Mouse (Mus musculus): ENCODE measurements around the gene Larp4b. TPM values are rescaled to one million over a fixed set of nuclear protein-coding genes. Genes with fewer than 3 reads are reported as not detected.
A peak's percentile ranks its signal among the peaks of the same experiment; 100 is the strongest.

The Larp4b gene
- polyA plus RNA-seq, 1 experiment from 2014 or later, result 51.6 TPM

DNA sequence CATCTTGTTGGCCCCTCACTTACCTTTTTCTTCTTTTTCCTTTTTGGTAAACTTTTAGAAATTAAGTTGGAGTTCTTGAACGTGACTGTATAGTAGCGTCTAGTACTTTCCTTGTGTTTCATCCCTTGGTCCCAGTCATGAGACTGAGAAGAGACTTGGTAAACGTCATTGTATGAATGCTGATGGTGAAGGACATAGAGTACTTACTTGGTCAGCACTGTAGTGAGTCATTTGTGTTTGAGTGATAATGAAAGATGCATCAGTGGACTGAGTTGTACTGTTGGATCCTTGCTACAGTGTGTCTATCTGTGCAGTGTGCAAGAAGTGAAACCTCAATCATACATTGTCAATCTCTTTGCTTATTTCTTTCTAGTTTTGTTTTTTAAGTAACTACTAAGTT, 20.1 kb downstream of the Larp4b start:
- no peaks in the 10 kb centered on the region for H3K27me3 ChIP-seq (ENCODE audit: control insufficient read depth, insufficient read depth, low read length)
- no peaks in the 10 kb centered on the region for H3K9me3 ChIP-seq (ENCODE audit: control insufficient read depth, low read length)
- H3K9ac ChIP-seq (replicated peaks; ENCODE audit: low read length), result no peak overlapping the region
- H3K36me3 ChIP-seq (ENCODE audit: control insufficient read depth, insufficient read depth, low read length), result no peaks in the 10 kb centered on the region
- H3K27ac ChIP-seq (replicated peaks; ENCODE audit: low read depth, low read length), result no peak overlapping the region
- WGBS, result 95% methylated on average over 3 of the region's 3 CpGs
- no peak overlapping the region for H3K4me3 ChIP-seq (replicated peaks; ENCODE audit: low read depth, low read length)
- no peaks in the 10 kb centered on the region for H3K4me1 ChIP-seq (ENCODE audit: control insufficient read depth, insufficient read depth, low read length)
- DNase-seq (no peak), ATAC-seq (ENCODE audit: low FRiP score, low TSS enrichment) (no peak)
- no peak overlapping the region for H3K4me2 ChIP-seq (ENCODE audit: low read length)

DNA sequence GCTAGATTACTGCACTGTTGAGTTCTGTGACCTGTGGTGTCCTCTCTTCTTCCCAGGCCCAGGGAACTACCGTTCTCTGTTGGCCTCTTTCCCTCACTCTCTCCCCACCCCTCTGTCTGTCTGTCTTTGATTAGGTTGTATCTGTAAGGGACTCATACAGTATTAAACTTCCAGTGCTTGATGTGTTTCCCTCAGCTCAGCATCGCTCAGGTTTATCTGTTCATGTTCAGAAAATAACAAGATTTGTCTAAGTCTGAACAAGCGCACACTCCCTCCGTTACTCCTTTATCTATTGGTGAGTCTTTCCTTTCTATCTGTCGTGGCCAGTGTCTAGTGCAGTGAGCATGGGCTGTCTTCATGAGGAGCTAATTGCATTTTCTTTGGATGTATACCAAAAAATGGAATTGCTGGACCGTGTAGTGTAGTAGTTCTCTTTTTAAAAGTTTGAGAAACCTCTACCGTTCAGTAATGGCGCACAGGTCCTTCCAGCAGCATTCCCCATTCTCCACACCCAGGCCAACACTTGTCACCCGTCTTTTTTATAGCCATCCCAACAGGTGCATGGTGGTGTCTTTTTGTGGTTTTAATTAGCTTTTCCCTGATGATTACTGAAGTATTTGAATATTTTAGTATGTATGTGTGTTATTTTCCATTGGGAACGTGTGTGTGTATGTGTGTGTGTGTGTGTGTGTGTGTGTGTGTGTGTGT, 27.3 kb downstream of the Larp4b start:
- ATAC-seq (ENCODE audit: low FRiP score, low TSS enrichment) (no peak), DNase-seq (no peak)
- H3K4me3 ChIP-seq (replicated peaks; ENCODE audit: low read depth, low read length), result no peak overlapping the region
- H3K36me3 ChIP-seq (ENCODE audit: control insufficient read depth, insufficient read depth, low read length), result peaks cover 21% of the 10 kb centered on the region
- no peaks in the 10 kb centered on the region for H3K9me3 ChIP-seq (ENCODE audit: control insufficient read depth, low read length)
- H3K27me3 ChIP-seq (ENCODE audit: control insufficient read depth, insufficient read depth, low read length), result no peaks in the 10 kb centered on the region
- no peak overlapping the region for H3K4me2 ChIP-seq (ENCODE audit: low read length)
- WGBS, result 87% methylated on average over 10 of the region's 10 CpGs
- no peaks in the 10 kb centered on the region for H3K4me1 ChIP-seq (ENCODE audit: control insufficient read depth, insufficient read depth, low read length)
- H3K27ac ChIP-seq (replicated peaks; ENCODE audit: low read depth, low read length), result no peak overlapping the region
- no peak overlapping the region for H3K9ac ChIP-seq (replicated peaks; ENCODE audit: low read length)

GRCm38 (mm10) chr13:9122045-9122444, 28.4 kb downstream of the Larp4b start:
- no peak overlapping the region for H3K4me2 ChIP-seq (ENCODE audit: low read length)
- WGBS, result 95% methylated on average over 4 of the region's 4 CpGs
- peaks cover 26% of the 10 kb centered on the region for H3K36me3 ChIP-seq (ENCODE audit: control insufficient read depth, insufficient read depth, low read length)
- no peaks in the 10 kb centered on the region for H3K4me1 ChIP-seq (ENCODE audit: control insufficient read depth, insufficient read depth, low read length)
- no peak for ATAC-seq (ENCODE audit: low FRiP score, low TSS enrichment)
- H3K27me3 ChIP-seq (ENCODE audit: control insufficient read depth, insufficient read depth, low read length), result no peaks in the 10 kb centered on the region
- no peak overlapping the region for H3K27ac ChIP-seq (replicated peaks; ENCODE audit: low read depth, low read length)
- H3K9me3 ChIP-seq (ENCODE audit: control insufficient read depth, low read length), result no peaks in the 10 kb centered on the region
- H3K9ac ChIP-seq (replicated peaks; ENCODE audit: low read length), result no peak overlapping the region
- DNase-seq, result no peak
- H3K4me3 ChIP-seq (replicated peaks; ENCODE audit: low read depth, low read length), result no peak overlapping the region

- no peak for ATAC-seq (ENCODE audit: low FRiP score, low TSS enrichment)
- Histone ChIP-seq H3K36me3 (ENCODE audit: control insufficient read depth, insufficient read depth, low read length) (peaks cover 51% of the 10 kb centered on the region), H3K27ac (replicated peaks; ENCODE audit: low read depth, low read length) (no peak overlapping the region), H3K4me2 (ENCODE audit: low read length) (no peak overlapping the region), H3K9me3 (ENCODE audit: control insufficient read depth, low read length) (no peaks in the 10 kb centered on the region), H3K9ac (replicated peaks; ENCODE audit: low read length) (no peak overlapping the region), H3K4me3 (replicated peaks; ENCODE audit: low read depth, low read length) (no peak overlapping the region), H3K4me1 (ENCODE audit: control insufficient read depth, insufficient read depth, low read length) (no peaks in the 10 kb centered on the region), H3K27me3 (ENCODE audit: control insufficient read depth, insufficient read depth, low read length) (no peaks in the 10 kb centered on the region)
- 95% methylated on average over 7 of the region's 7 CpGs for WGBS
- no peak for DNase-seq
Measured at GRCm38 (mm10) chr13:9125193-9125592, 31.5 kb downstream of the Larp4b start.

DNA sequence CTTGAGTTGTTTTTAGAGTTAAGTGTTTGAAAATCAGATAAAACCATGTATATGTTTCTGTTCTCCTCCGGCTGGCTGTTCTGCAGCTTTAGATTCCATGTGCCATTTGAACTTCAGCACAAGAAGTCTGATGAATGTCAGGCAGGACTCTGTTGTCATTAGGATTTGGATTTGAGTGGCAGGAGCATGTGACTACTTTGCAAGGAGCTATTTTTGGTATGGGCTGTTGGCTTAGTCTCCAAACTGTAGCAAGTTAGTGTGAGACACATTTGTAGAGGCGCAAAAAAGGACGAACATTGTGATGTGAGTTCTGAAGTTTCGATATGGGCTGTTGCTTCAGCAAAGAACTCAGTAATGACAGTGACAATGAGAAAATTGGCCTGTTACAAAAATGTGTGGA, 34.0 kb downstream of the Larp4b start:
- ATAC-seq (ENCODE audit: low FRiP score, low TSS enrichment) (no peak), DNase-seq (no peak)
- H3K9ac ChIP-seq (replicated peaks; ENCODE audit: low read length), result no peak overlapping the region
- no peak overlapping the region for H3K27ac ChIP-seq (replicated peaks; ENCODE audit: low read depth, low read length)
- no peak overlapping the region for H3K4me2 ChIP-seq (ENCODE audit: low read length)
- H3K4me1 ChIP-seq (ENCODE audit: control insufficient read depth, insufficient read depth, low read length), result no peaks in the 10 kb centered on the region
- no peak overlapping the region for H3K4me3 ChIP-seq (replicated peaks; ENCODE audit: low read depth, low read length)
- peaks cover 66% of the 10 kb centered on the region for H3K36me3 ChIP-seq (ENCODE audit: control insufficient read depth, insufficient read depth, low read length)
- no peaks in the 10 kb centered on the region for H3K9me3 ChIP-seq (ENCODE audit: control insufficient read depth, low read length)
- 95% methylated on average over 4 of the region's 4 CpGs for whole genome bisulfite sequencing
- no peaks in the 10 kb centered on the region for H3K27me3 ChIP-seq (ENCODE audit: control insufficient read depth, insufficient read depth, low read length)

GRCm38 (mm10) chr13:9128707-9129314, 35.1 kb downstream of the Larp4b start:
- H3K9me3 ChIP-seq (ENCODE audit: control insufficient read depth, low read length), result no peaks in the 10 kb centered on the region
- DNase-seq (no peak), ATAC-seq (ENCODE audit: low FRiP score, low TSS enrichment) (no peak)
- no peak overlapping the region for H3K4me3 ChIP-seq (replicated peaks; ENCODE audit: low read depth, low read length)
- no peaks in the 10 kb centered on the region for H3K27me3 ChIP-seq (ENCODE audit: control insufficient read depth, insufficient read depth, low read length)
- H3K27ac ChIP-seq (replicated peaks; ENCODE audit: low read depth, low read length), result no peak overlapping the region
- peaks cover 62% of the 10 kb centered on the region for H3K36me3 ChIP-seq (ENCODE audit: control insufficient read depth, insufficient read depth, low read length)
- WGBS, result 94% methylated on average over 6 of the region's 6 CpGs
- no peaks in the 10 kb centered on the region for H3K4me1 ChIP-seq (ENCODE audit: control insufficient read depth, insufficient read depth, low read length)
- H3K4me2 ChIP-seq (ENCODE audit: low read length), result no peak overlapping the region
- H3K9ac ChIP-seq (replicated peaks; ENCODE audit: low read length), result no peak overlapping the region

- Histone ChIP-seq H3K4me3 (replicated peaks; ENCODE audit: low read depth, low read length) (no peak overlapping the region), H3K4me2 (ENCODE audit: low read length) (no peak overlapping the region), H3K9me3 (ENCODE audit: control insufficient read depth, low read length) (no peaks in the 10 kb centered on the region), H3K27ac (replicated peaks; ENCODE audit: low read depth, low read length) (no peak overlapping the region), H3K27me3 (ENCODE audit: control insufficient read depth, insufficient read depth, low read length) (no peaks in the 10 kb centered on the region), H3K36me3 (ENCODE audit: control insufficient read depth, insufficient read depth, low read length) (peaks cover 48% of the 10 kb centered on the region), H3K9ac (replicated peaks; ENCODE audit: low read length) (no peak overlapping the region), H3K4me1 (ENCODE audit: control insufficient read depth, insufficient read depth, low read length) (no peaks in the 10 kb centered on the region)
- DNase-seq (no peak), ATAC-seq (ENCODE audit: low FRiP score, low TSS enrichment) (no peak)
- WGBS, result 82% methylated on average over 2 of the region's 2 CpGs
Measured at GRCm38 (mm10) chr13:9134421-9134820, 40.7 kb downstream of the Larp4b start.

- Histone ChIP-seq H3K27me3 (ENCODE audit: control insufficient read depth, insufficient read depth, low read length) (no peaks in the 10 kb centered on the region), H3K9me3 (ENCODE audit: control insufficient read depth, low read length) (no peaks in the 10 kb centered on the region), H3K36me3 (ENCODE audit: control insufficient read depth, insufficient read depth, low read length) (peaks cover 43% of the 10 kb centered on the region), H3K9ac (replicated peaks; ENCODE audit: low read length) (no peak overlapping the region), H3K4me2 (ENCODE audit: low read length) (no peak overlapping the region), H3K27ac (replicated peaks; ENCODE audit: low read depth, low read length) (no peak overlapping the region), H3K4me1 (ENCODE audit: control insufficient read depth, insufficient read depth, low read length) (no peaks in the 10 kb centered on the region), H3K4me3 (replicated peaks; ENCODE audit: low read depth, low read length) (no peak overlapping the region)
- ATAC-seq (ENCODE audit: low FRiP score, low TSS enrichment) (no peak), DNase-seq (no peak)
- WGBS, result 95% methylated on average over 6 of the region's 6 CpGs
Measured at GRCm38 (mm10) chr13:9136088-9136487, 42.4 kb downstream of the Larp4b start.

GRCm38 (mm10) chr13:9136733-9137132, 43.1 kb downstream of the Larp4b start:
- no peak overlapping the region for H3K27ac ChIP-seq (replicated peaks; ENCODE audit: low read depth, low read length)
- H3K27me3 ChIP-seq (ENCODE audit: control insufficient read depth, insufficient read depth, low read length), result no peaks in the 10 kb centered on the region
- peak; percentile 29 for DNase-seq
- H3K9ac ChIP-seq (replicated peaks; ENCODE audit: low read length), result no peak overlapping the region
- WGBS, result 68% methylated on average over 4 of the region's 4 CpGs
- ATAC-seq (ENCODE audit: low FRiP score, low TSS enrichment), result no peak
- no peak overlapping the region for H3K4me3 ChIP-seq (replicated peaks; ENCODE audit: low read depth, low read length)
- H3K4me1 ChIP-seq (ENCODE audit: control insufficient read depth, insufficient read depth, low read length), result no peaks in the 10 kb centered on the region
- H3K9me3 ChIP-seq (ENCODE audit: control insufficient read depth, low read length), result no peaks in the 10 kb centered on the region
- peaks cover 41% of the 10 kb centered on the region for H3K36me3 ChIP-seq (ENCODE audit: control insufficient read depth, insufficient read depth, low read length)
- H3K4me2 ChIP-seq (ENCODE audit: low read length), result no peak overlapping the region
